Mouse (Mus musculus) telencephalon, adult 2 months (tissue): ENCODE data around the gene Gm960.

ENCODE experiments used
- DNase-seq: peaks from one replicate; pipeline ENCODE4 v3.0.0-alpha.2; 2011; ENCODE audit warnings: low read depth, low spot score

Gm960 gene

GRCm38 (mm10) chr19:4624406-4625178, 73.9 kb downstream of the Gm960 start:
- DNase-seq = no peak

- no peak for DNase-seq
These were observed 74.5 kb downstream of the Gm960 start for GRCm38 (mm10) chr19:4624006-4624405.

GRCm38 (mm10) chr19:4623419-4623818, 75.0 kb downstream of the Gm960 start:
- DNase-seq = no peak

- DNase-seq = no peak
These were observed 75.7 kb downstream of the Gm960 start for GRCm38 (mm10) chr19:4622780-4623179.

GRCm38 (mm10) chr19:4620721-4621120, 77.7 kb downstream of the Gm960 start:
- DNase-seq = no peak

GRCm38 (mm10) chr19:4619461-4619860, 79.0 kb downstream of the Gm960 start:
- no peak for DNase-seq

GRCm38 (mm10) chr19:4618183-4618582, 80.3 kb downstream of the Gm960 start:
- DNase-seq = no peak

- no peak for DNase-seq
These were observed 81.9 kb downstream of the Gm960 start for GRCm38 (mm10) chr19:4616546-4616945.

GRCm38 (mm10) chr19:4615151-4616093, 83.0 kb downstream of the Gm960 start, which contains the start of gene Lrfn4:
TSS of gene Lrfn4 (minus strand) at chr19:4615667.
- DNase-seq = peak; percentile 91

- no peak for DNase-seq
These were observed 83.9 kb downstream of the Gm960 start for GRCm38 (mm10) chr19:4614305-4615150.

GRCm38 (mm10) chr19:4613464-4614304, 84.8 kb downstream of the Gm960 start:
- no peak for DNase-seq

- DNase-seq = no peak
These were observed 86.1 kb downstream of the Gm960 start for GRCm38 (mm10) chr19:4612181-4612961.

GRCm38 (mm10) chr19:4610109-4610508, 88.4 kb downstream of the Gm960 start:
- no peak for DNase-seq

- no peak for DNase-seq
These were observed 90.0 kb downstream of the Gm960 start for GRCm38 (mm10) chr19:4608511-4608910.

GRCm38 (mm10) chr19:4607406-4607805, 91.1 kb downstream of the Gm960 start:
- DNase-seq = no peak

GRCm38 (mm10) chr19:4605654-4606053, 92.8 kb downstream of the Gm960 start:
- no peak for DNase-seq

GRCm38 (mm10) chr19:4603801-4604723, 94.4 kb downstream of the Gm960 start:
- no peak for DNase-seq

GRCm38 (mm10) chr19:4602459-4602858, 96.0 kb downstream of the Gm960 start:
- DNase-seq = no peak

GRCm38 (mm10) chr19:4596071-4596470, 102.4 kb downstream of the Gm960 start:
- DNase-seq = no peak
